In the genomic region with DNA sequence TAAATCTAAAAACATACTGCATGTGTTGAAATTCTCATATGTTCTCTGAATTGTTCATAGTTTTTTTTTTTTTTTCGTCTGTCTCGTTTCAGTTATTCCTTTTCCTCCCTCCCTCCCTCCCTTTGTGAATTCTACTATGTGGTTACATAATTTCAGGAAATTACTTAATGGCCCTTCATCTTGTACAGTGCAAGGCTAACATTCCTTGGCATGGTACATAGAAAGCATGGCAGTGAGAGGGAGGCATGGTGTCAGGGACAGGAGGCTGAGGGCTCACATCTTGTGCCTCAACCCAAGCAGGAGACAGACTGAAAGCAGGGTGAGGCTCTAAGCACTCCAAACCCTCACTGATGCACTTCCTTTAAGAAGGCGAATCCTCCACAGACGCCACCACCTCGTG, we compare ENCODE assay signal across 26 mouse cellular contexts. TPM values are rescaled to one million over a fixed set of nuclear protein-coding genes. Genes with fewer than 3 reads are reported as not detected.
A peak's percentile ranks its signal among the peaks of the same experiment; 100 is the strongest.
DNase-seq lines count a peak whose midpoint lies in the region; ATAC-seq and TF ChIP-seq lines count a peak whose summit lies in the region.
"Had no signal": no experiment of that assay in that cellular context is flagged by ENCODE, and none has a peak within 500 bp of the region (broad histone marks: within the 10 kb centered on the region; RNA-seq: fewer than 3 reads in every experiment).

No protein-coding gene starts in this region.

- TF ChIP-seq CTCF in lung, adult 2 months (IDR thresholded peaks at IDR 0.05; ENCODE audit: insufficient read depth, low read length): no peak

- 54% methylated on average over 5 of the region's 5 CpGs for WGBS in lung, adult 2 months

- no peak overlapping the region for H3K4me3 ChIP-seq in lung, adult 2 months (replicated peaks; ENCODE audit: extremely low read depth, low read depth, low read length)
- H3K4me3 ChIP-seq: forebrain, embryonic 10.5 days; forebrain, embryonic 13.5 days; heart, embryonic 12.5 days; heart, embryonic 15.5 days; hindbrain, embryonic 10.5 days; hindbrain, embryonic 13.5 days had no signal

- H3K4me1 ChIP-seq in lung, adult 2 months (ENCODE audit: control insufficient read depth, insufficient read depth, low read length): peaks cover 10% of the 10 kb centered on the region
- H3K4me1 ChIP-seq: forebrain, embryonic 10.5 days; forebrain, embryonic 13.5 days; heart, embryonic 15.5 days; hindbrain, embryonic 10.5 days; hindbrain, embryonic 13.5 days had no signal

- ATAC-seq in granulocyte monocyte progenitor cell, adult 5-6 weeks (replicated peaks; ENCODE audit: poor library complexity, severe bottlenecking): peak; percentile 57
- ATAC-seq: forebrain, embryonic 13.5 days; forebrain, embryonic 16.5 days; hindbrain, embryonic 16.5 days; Patski had no signal

- DNase-seq in lung, adult 18-20 months: peak; percentile 11 to 34
- no peak for DNase-seq in lung, postnatal 10 days
- peak; percentile 51 for DNase-seq in lung, postnatal 25 days (ENCODE audit: low spot score)
- DNase-seq in lung, adult 2 months: no peak
- DNase-seq in urinary bladder, adult 2 months (ENCODE audit: low spot score): no peak
- DNase-seq in heart, adult 18-20 months: no peak
- DNase-seq: adrenal gland, adult 8-10 months; B cell, adult 2 months; cerebellum, adult 18-20 months; cerebellum, adult 9-10 months; cerebellum, postnatal 14 days; gastrocnemius, postnatal 10 days; gastrocnemius, postnatal 36 days; heart, adult 11 months; heart, postnatal 10 days; heart, postnatal 36 days had no signal

- no peak for TF ChIP-seq POLR2A in lung, adult 2 months (IDR thresholded peaks at IDR 0.05; ENCODE audit: borderline replicate concordance, extremely low read depth, low read depth, low read length)

RNA-seq across cellular contexts. Expression of gene Zfp326, which starts 32.8 kb away (rescaled TPM):
- polyA plus RNA-seq in lung, adult 2 months (2012; rRNA removed): 11.7 and 14.6 TPM in 2 replicates
- total RNA-seq in granulocyte monocyte progenitor cell, adult 5-6 weeks (2014; fragmentation: Nextera tagmentation): 33.5 and 33.9 TPM in 2 replicates
- total RNA-seq in granulocyte monocyte progenitor cell, adult 5-6 weeks (2017): 48.7 and 49.1 TPM in 2 replicates
- polyA plus RNA-seq in urinary bladder, adult 2 months (2012; rRNA removed): 23.0 and 24.4 TPM in 2 replicates
- 10 to 100 TPM in 1 of 2 experiments, 1 to 10 TPM in 1; 9.4 to 10.5 TPM for total RNA-seq in heart, adult 18-20 months (2021)

Comparison
In these comparisons a context has a peak if more than half of its experiments do, and no peak if none do; other contexts are left out.
1. DNase-seq: peak in lung, adult 18-20 months (2 of 2) and lung, postnatal 25 days (single experiment); none in lung, postnatal 10 days (single experiment), lung, adult 2 months (single experiment), urinary bladder, adult 2 months (single experiment) and heart, adult 18-20 months (0 of 2).